Mouse (Mus musculus): Measurements from ENCODE around the gene Adk. TPM values are rescaled to one million over a fixed set of nuclear protein-coding genes. Genes with fewer than 3 reads are reported as not detected.

Gene Adk
- total RNA-seq, 2 experiments from 2014 or later = 62.6 to 77.3 TPM

- DNase-seq = no peak
Measured at GRCm38 (mm10) chr14:21489116-21489485, 436.7 kb downstream of the Adk start.

- DNase-seq = no peak
Measured at GRCm38 (mm10) chr14:21490141-21490540, 437.8 kb downstream of the Adk start.

Other genes with a start within 250 kb of the Adk start
- 1 to 10 TPM; 4.2 to 4.3 TPM for gene Plau, start 215.9 kb upstream of the Adk start, total RNA-seq (2021)
- gene Vcl, start 123.2 kb upstream of the Adk start, total RNA-seq (2021) = 10 to 100 TPM; 30.5 to 36.1 TPM
- 10 to 100 TPM; 76.3 to 78.0 TPM for gene Ap3m1, start 66 bp upstream of the Adk start, total RNA-seq (2021)